Mouse (Mus musculus) heart, embryonic 14.5 days (tissue): ENCODE results near the gene Trim9. TPM values are rescaled to one million over a fixed set of nuclear protein-coding genes. Genes with fewer than 3 reads are reported as not detected.

Experiments
- ATAC-seq: fragments of 200-750 bp; cut with Nextera tagmentation; 2 replicates; pipeline ENCODE4 v1.8.0; 2017; ENCODE audit warnings: low read depth, moderate TSS enrichment; ENCODE audit not compliant: insufficient number of reproducible peaks, insufficient read depth, low FRiP score
- H3K27ac ChIP-seq, 2 experiments: fragments of 200-500 bp in 1 of 2; fragments of 300-500 bp in 1 of 2; sonication (generic) in 1 of 2; replicated peaks in 1 of 2; 2 replicates each; pipeline ENCODE4 v1.5.1; 2012 to 2014; ENCODE audit warnings: low read depth in 2 of 2, low read length in 2 of 2, control low read depth in 1 of 2, mild to moderate bottlenecking in 1 of 2, mixed read lengths in 1 of 2; ENCODE audit not compliant: control insufficient read depth in 1 of 2, insufficient read depth in 1 of 2
- H3K27me3 ChIP-seq: fragments of 300-500 bp; sonication (generic); 2 replicates; pipeline ENCODE4 v1.6.1; 2014; ENCODE audit warnings: mild to moderate bottlenecking, low read length, control low read depth; ENCODE audit not compliant: control insufficient read depth, insufficient read depth
- H3K36me3 ChIP-seq: fragments of 300-500 bp; sonication (generic); 2 replicates; pipeline ENCODE4 v1.6.1; 2014; ENCODE audit warnings: mild to moderate bottlenecking, control low read depth, low read length, mixed read lengths; ENCODE audit not compliant: control insufficient read depth, insufficient read depth
- H3K4me1 ChIP-seq, 2 experiments: fragments of 200-500 bp in 1 of 2; fragments of 300-500 bp in 1 of 2; sonication (generic) in 1 of 2; 2 replicates each; pipeline ENCODE4 v1.6.1; 2012 to 2014; ENCODE audit warnings: low read length in 2 of 2, control low read depth in 1 of 2, mixed read lengths in 1 of 2; ENCODE audit not compliant: control insufficient read depth in 2 of 2, insufficient read depth in 2 of 2
- H3K4me2 ChIP-seq: fragments of 300-500 bp; sonication (generic); 2 replicates; pipeline ENCODE4 v1.6.1; 2014; ENCODE audit warnings: mild to moderate bottlenecking, low read length
- H3K4me3 ChIP-seq, 2 experiments: fragments of 200-500 bp in 1 of 2; fragments of 300-500 bp in 1 of 2; sonication (generic) in 1 of 2; 2 replicates each; pipeline ENCODE4 v1.5.1; 2012 to 2014; ENCODE audit warnings: low read length in 2 of 2, mild to moderate bottlenecking in 2 of 2, control low read depth in 1 of 2, low read depth in 1 of 2, moderate library complexity in 1 of 2; ENCODE audit not compliant: control insufficient read depth in 1 of 2, insufficient read depth in 1 of 2
- H3K9ac ChIP-seq: fragments of 300-500 bp; sonication (generic); 2 replicates; pipeline ENCODE4 v1.6.1; 2014; ENCODE audit warnings: mild to moderate bottlenecking, low read length
- H3K9me3 ChIP-seq: fragments of 300-500 bp; sonication (generic); 2 replicates; pipeline ENCODE4 v1.6.1; 2016; ENCODE audit warnings: low read length, control low read depth; ENCODE audit not compliant: control insufficient read depth
- WGBS: fragments of 180-500 bp; shearing (Covaris S2); extraction: QIAGEN DNeasy Blood & Tissue Kit; methylation state at CpG from one replicate; pipeline ENCODE4 v1.1.7; 2014; 5-methylcytosine and 5-hydroxymethylcytosine counted together
- polyA plus RNA-seq: library from polyadenylated mRNA; unstranded; fragments of >200 nt; fragmentation: Nextera tagmentation; extraction: Ambion mirVana; gene quantifications from 2 replicates; pipeline ENCODE4 v1.2.1, GENCODE M21; 2014

Trim9 gene
- polyA plus RNA-seq, 1 experiment from 2014 or later, result 0.30 TPM

DNA sequence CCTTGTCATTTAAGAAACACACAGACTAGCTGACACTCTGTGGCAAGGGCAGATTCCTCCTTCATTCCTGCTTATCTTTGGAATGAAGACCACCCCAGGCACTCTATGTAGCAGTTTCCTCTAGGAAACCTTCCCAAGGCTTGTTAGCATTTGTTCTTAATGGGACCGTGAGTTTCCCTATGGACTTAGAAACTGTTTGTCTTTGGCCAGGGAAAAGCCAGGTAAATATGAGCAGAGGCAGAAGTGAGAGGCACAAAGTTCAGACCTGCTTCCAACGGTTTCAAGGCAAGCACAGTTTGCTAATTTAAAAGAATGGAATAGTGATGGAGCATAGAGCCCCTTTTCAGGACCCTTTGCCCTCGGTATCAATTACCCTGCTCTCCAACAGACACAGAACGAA is 124.1 kb downstream of the Trim9 start:
- Histone ChIP-seq H3K4me2 (no peak overlapping the region), H3K27me3 (no peaks in the 10 kb centered on the region), H3K4me1 (peaks cover 10 to 11% of the 10 kb centered on the region in 2 experiments; a peak in 3 of 4 replicates), H3K9ac (no peak overlapping the region), H3K4me3 (no peak overlapping the region), H3K27ac (no peak overlapping the region), H3K36me3 (0 out of 2 replicates have a peak, but pooled peaks cover 8% of the 10 kb centered on the region), H3K9me3 (no peaks in the 10 kb centered on the region)
- no peak for ATAC-seq
- WGBS, result 39% methylated on average over 4 of the region's 4 CpGs

DNA sequence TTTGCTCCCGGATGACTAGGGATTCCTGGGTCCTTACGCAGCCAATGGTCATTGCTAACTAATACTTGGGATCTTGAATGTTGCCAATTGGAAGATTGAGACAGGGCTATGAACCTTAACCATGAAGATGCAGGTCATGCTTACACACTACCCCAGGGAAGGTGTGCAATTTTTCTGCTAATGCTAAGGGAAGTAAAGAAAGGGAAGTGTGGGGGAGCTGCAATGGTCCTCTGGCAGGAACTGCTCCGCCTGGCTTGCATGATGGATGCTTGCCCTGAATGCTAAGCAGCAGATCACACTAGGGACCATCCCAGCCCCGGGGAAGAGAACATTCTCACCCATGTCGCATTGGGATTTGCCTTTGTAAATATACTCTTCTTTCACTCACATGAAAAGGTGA is 126.0 kb downstream of the Trim9 start:
- Histone ChIP-seq H3K36me3 (0 out of 2 replicates have a peak, but pooled peaks cover 8% of the 10 kb centered on the region), H3K9ac (no peak overlapping the region), H3K27me3 (no peaks in the 10 kb centered on the region), H3K9me3 (no peaks in the 10 kb centered on the region), H3K4me1 (peaks cover 1 to 11% of the 10 kb centered on the region in 2 experiments), H3K4me3 (no peak overlapping the region), H3K4me2 (no peak overlapping the region), H3K27ac (no peak overlapping the region)
- ATAC-seq, result no peak
- WGBS, result 88% methylated on average over 5 of the region's 5 CpGs

DNA sequence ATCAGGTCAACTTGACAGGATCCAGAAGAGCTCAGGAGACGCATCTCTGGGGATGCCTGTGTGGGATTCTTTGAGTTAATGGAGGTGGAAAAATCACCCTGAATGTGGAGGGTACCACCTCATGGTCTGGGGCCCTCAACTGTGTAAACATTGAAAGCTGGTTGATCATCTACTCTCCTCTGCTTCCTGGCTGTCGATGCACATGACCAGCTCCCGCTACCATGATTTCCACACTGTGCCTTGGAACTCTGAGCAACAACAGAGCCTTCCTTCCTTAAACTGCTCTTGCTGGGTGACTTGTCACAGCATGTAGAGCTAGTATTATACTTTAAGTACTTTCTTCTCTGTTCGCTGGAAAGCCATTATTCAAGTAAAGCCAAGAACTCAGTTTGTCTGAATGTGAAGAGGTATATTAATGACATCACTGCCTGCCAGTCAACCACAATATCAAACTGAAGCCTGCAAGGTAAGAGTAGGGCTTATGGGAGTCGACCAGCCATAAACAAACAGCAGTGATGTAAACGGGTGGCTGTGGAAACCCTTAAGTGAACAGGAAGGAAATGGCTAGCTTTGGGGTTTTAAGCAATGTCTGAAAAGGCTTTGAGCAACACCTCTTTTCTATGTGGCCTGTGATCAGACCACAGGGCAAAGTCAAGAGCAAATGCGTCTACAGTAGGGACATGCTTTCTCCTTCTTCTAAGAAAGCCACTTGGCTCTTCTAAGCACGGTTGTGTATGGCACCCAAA is 128.4 kb downstream of the Trim9 start:
- H3K4me1 ChIP-seq, result peaks cover 0 to 9% of the 10 kb centered on the region in 2 experiments; a peak in 3 of 4 replicates
- no peaks in the 10 kb centered on the region for H3K27me3 ChIP-seq
- no peaks in the 10 kb centered on the region for H3K9me3 ChIP-seq
- no peak overlapping the region for H3K27ac ChIP-seq
- H3K4me3 ChIP-seq, result no peak overlapping the region
- peaks cover 11% of the 10 kb centered on the region; the same call in 1 of the 2 replicates for H3K36me3 ChIP-seq
- WGBS, result 85% methylated on average over 8 of the region's 8 CpGs
- ATAC-seq, result no peak
- H3K4me2 ChIP-seq, result no peak overlapping the region
- no peak overlapping the region for H3K9ac ChIP-seq

DNA sequence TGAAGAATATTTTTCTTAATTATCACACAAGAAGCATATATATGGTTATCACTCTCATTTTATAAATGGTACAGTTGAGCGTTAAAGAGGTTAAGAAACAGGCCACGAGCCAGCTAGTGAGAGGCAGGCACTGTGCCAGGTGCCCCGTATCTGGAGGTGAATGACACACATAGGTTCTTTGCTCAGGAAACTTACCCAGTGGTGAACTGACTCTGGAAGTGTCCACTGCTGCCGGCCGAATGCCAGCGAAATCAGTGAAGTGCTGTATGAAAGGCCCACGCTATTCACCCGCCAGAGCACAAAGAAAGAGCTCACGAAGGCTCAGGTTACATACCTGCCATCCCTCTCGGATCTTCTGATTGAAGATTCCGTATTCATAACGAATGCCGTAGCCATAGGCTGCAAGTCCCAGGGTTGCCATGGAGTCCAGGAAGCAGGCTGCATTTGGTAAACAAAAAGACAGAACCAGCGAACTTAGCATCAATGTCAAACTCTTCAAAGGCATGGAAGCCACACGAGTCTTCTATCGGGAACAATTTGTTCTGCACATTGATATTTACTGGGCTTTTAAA is 131.1 kb downstream of the Trim9 start:
- no peak overlapping the region for H3K4me3 ChIP-seq

DNA sequence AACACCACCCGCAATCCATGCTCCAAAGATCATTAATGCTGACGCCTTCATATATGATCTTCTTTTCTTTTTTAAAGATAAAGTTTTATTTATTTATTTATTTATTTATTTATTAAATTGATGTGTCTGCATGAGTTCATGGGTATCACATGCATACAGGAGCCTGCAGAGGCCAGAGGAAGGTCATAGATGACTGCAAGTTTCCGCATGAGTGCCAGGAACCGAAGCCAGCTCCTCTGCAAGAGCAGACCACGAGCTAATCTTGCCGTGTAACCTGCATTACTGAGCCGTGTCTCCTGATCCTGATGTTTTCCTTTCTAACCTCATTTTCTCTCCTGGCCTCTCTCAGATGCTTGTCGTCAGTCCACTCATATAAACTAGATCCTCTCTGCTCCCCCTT is 133.1 kb downstream of the Trim9 start:
- Histone ChIP-seq H3K27ac (no peak overlapping the region), H3K9ac (no peak overlapping the region), H3K4me2 (no peak overlapping the region), H3K4me1 (no peaks in the 10 kb centered on the region; a peak in 1 of 4 replicates), H3K36me3 (peaks cover 3% of the 10 kb centered on the region; the same call in 1 of the 2 replicates), H3K27me3 (no peaks in the 10 kb centered on the region), H3K9me3 (no peaks in the 10 kb centered on the region), H3K4me3 (no peak overlapping the region)
- 75% methylated on average over 8 of the region's 8 CpGs for WGBS
- ATAC-seq, result no peak

More for the DNA sequence above, 131.1 kb downstream of the Trim9 start:
- Histone ChIP-seq H3K9me3 (no peaks in the 10 kb centered on the region), H3K27me3 (no peaks in the 10 kb centered on the region), H3K27ac (no peak overlapping the region), H3K4me2 (no peak overlapping the region), H3K4me1 (no peaks in the 10 kb centered on the region; a peak in 1 of 4 replicates), H3K9ac (no peak overlapping the region), H3K36me3 (peaks cover 10% of the 10 kb centered on the region; the same call in 1 of the 2 replicates)
- ATAC-seq, result no peak
- 73% methylated on average over 16 of the region's 16 CpGs for WGBS

DNA sequence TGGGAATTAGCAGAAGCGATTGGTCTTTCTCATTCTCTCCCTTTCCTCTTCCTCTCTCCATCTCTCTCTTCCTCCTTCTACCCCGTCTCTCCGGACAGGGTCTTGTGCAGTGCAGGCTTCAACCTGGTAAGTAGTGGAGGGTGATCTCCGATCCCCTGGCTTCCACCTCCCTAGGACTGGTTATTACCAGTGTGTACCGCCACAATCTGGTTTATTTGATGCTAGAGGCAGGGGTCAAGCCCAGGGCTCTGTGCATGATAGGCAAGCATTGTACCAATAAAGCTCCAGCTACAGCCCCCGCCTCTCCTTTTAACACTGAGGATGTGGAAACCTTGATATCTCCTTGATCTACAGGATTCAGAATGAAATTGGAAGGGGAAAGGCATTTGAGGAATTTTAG is 133.8 kb downstream of the Trim9 start:
- H3K9ac ChIP-seq, result no peak overlapping the region
- ATAC-seq, result no peak
- H3K27me3 ChIP-seq, result no peaks in the 10 kb centered on the region
- no peak overlapping the region for H3K27ac ChIP-seq
- no peak overlapping the region for H3K4me2 ChIP-seq
- H3K4me1 ChIP-seq, result no peaks in the 10 kb centered on the region; a peak in 1 of 4 replicates
- H3K36me3 ChIP-seq, result peaks cover 3% of the 10 kb centered on the region; the same call in 1 of the 2 replicates
- H3K9me3 ChIP-seq, result no peaks in the 10 kb centered on the region
- no peak overlapping the region for H3K4me3 ChIP-seq
- WGBS, result 89% methylated on average over 6 of the region's 6 CpGs

DNA sequence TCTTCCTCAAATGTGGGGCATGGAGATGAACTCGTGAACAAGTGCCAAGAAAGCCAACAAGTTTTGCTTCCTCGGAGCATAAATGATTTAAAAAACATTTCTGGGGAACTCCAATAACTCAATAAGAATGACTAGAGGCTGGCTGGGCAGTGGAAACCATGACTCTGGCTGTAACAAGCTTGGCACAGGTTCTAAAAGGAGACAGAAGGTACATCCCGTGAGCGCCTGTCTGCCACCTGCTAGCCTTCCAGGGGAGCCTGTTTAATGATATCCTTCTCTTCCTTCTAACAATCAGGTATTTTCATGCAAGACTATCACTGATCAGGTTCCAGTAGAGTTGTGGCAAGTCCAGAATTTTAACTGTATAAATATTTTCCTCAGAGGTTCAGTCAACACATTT is 134.9 kb downstream of the Trim9 start:
- no peaks in the 10 kb centered on the region for H3K27me3 ChIP-seq
- H3K4me2 ChIP-seq, result no peak overlapping the region
- peaks cover 3% of the 10 kb centered on the region for H3K36me3 ChIP-seq
- H3K4me3 ChIP-seq, result no peak overlapping the region
- 85% methylated on average over 4 of the region's 4 CpGs for WGBS
- H3K9ac ChIP-seq, result no peak overlapping the region
- H3K27ac ChIP-seq, result no peak overlapping the region
- H3K4me1 ChIP-seq, result no peaks in the 10 kb centered on the region; a peak in 1 of 4 replicates
- no peaks in the 10 kb centered on the region for H3K9me3 ChIP-seq
- ATAC-seq, result no peak
